Mouse (Mus musculus) forebrain, postnatal 0 days (tissue): ENCODE results near the gene Telo2. TPM values are rescaled to one million over a fixed set of nuclear protein-coding genes. Genes with fewer than 3 reads are reported as not detected.

ENCODE experiments used
- ATAC-seq: fragments of 200-750 bp; cut with Nextera tagmentation; 2 replicates; pipeline ENCODE4 v1.8.0; 2017; ENCODE audit warnings: mild to moderate bottlenecking, moderate library complexity
- DNase-seq: peaks from one replicate; pipeline ENCODE4 v3.0.0-alpha.2; 2015
- H3K27ac ChIP-seq: fragments of 300-500 bp; sonication (generic); 2 replicates; pipeline ENCODE4 v1.5.1; 2014; ENCODE audit warnings: low read depth, mild to moderate bottlenecking, antibody characterized with exemption, low read length, moderate library complexity, mixed read lengths
- H3K27me3 ChIP-seq: fragments of 300-500 bp; sonication (generic); 2 replicates; pipeline ENCODE4 v1.6.1; 2014; ENCODE audit warnings: mild to moderate bottlenecking, low read length, mixed read lengths; ENCODE audit not compliant: insufficient read depth
- H3K36me3 ChIP-seq: fragments of 300-500 bp; sonication (generic); 2 replicates; pipeline ENCODE4 v1.6.1; 2014; ENCODE audit warnings: mild to moderate bottlenecking, moderate library complexity; ENCODE audit not compliant: insufficient read depth
- H3K4me1 ChIP-seq: fragments of 300-500 bp; sonication (generic); 2 replicates; pipeline ENCODE4 v1.6.1; 2014; ENCODE audit warnings: antibody characterized with exemption; ENCODE audit not compliant: insufficient read depth
- H3K4me2 ChIP-seq: fragments of 300-500 bp; sonication (generic); 2 replicates; pipeline ENCODE4 v1.6.1; 2014; ENCODE audit warnings: low read depth, mild to moderate bottlenecking, moderate library complexity
- H3K4me3 ChIP-seq: fragments of 300-500 bp; sonication (generic); 2 replicates; pipeline ENCODE4 v1.5.1; 2014; ENCODE audit warnings: low read depth, low read length, mixed read lengths
- H3K9ac ChIP-seq: fragments of 300-500 bp; sonication (generic); 2 replicates; pipeline ENCODE4 v1.6.1; 2014; ENCODE audit warnings: mild to moderate bottlenecking
- H3K9me3 ChIP-seq: fragments of 300-500 bp; sonication (generic); 2 replicates; pipeline ENCODE4 v1.6.1; 2016; ENCODE audit warnings: low read length
- CTCF ChIP-seq: sonication (generic); IDR thresholded peaks from 2 replicates; pipeline ENCODE4 v1.5.1; 2016; ENCODE audit warnings: antibody characterized with exemption, control low read depth, low read depth
- WGBS: fragments of 180-500 bp; shearing (Covaris S2); extraction: QIAGEN DNeasy Blood & Tissue Kit; methylation state at CpG from one replicate; pipeline ENCODE4 v1.1.7; 2014; 5-methylcytosine and 5-hydroxymethylcytosine counted together
- polyA plus RNA-seq: library from polyadenylated mRNA; unstranded; fragments of >200 nt; fragmentation: Nextera tagmentation; extraction: Ambion mirVana; gene quantifications from 2 replicates; pipeline ENCODE4 v1.2.1, GENCODE M21; 2015
- total RNA-seq: library from RNA; depleted of rRNA; stranded (reverse); fragments of >200 nt; gene quantifications from 2 replicates; pipeline ENCODE4 v1.2.3, GENCODE M21; 2014; rRNA removed

The Telo2 gene
- 51.9 and 92.2 TPM in 2 replicates for total RNA-seq
- 32.4 and 35.6 TPM in 2 replicates for polyA plus RNA-seq

DNA sequence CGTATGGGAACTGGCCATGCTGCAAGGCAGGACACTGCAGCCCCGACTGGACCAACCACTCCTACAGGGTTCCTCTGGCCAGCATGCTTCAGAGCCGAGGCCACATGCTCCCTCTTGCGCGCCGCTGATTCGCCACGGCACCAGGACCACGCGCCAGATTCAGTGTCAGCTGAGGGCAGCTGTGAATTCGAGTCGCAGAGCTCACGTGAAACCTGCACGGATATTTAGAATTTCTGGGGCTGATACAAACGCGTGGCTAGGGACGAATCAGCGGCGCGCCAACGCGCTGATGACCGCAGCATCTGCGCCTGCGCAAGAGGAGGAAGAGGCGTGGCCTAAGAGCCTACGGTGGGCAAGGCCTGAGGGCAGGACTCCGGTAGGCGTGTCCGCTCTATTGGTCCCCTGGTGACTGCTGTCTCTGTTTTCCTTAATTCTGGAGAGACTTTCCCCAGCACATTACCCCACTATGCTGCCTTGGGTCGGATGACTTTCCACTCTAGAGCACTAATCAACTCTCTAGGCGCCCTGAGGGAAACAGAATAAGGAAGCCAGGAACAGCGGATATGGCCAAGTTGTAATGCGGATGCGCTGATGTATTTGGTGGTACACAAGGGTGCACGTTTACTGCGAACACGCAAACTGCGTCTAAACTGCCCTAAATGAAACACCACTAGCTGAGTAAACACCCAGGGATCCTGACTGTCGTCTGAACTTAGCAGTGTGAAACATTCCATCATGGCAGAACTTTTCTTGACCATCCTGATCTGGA is at the start of gene Telo2:
Gene Telo2 (minus strand): TSS at position 304 of the 769 bp plus-strand sequence.
- Histone ChIP-seq H3K27me3 (no peaks in the 10 kb centered on the region), H3K27ac (peak within 1 kb of the TSS; percentile 84), H3K36me3 (peaks cover 3% of the 10 kb centered on the region), H3K4me2 (peak within 1 kb of the TSS; percentile 96), H3K9ac (peak within 1 kb of the TSS; percentile 62), H3K9me3 (no peaks in the 10 kb centered on the region), H3K4me1 (peaks cover 10% of the 10 kb centered on the region; the same call in 1 of the 2 replicates), H3K4me3 (peak within 1 kb of the TSS; percentile 71)
- TF ChIP-seq CTCF = 0 out of 2 replicates have a peak, but pooled peaks have one; percentile 3
- ATAC-seq = peak; percentile 87
- 4% methylated on average over 40 of the region's 40 CpGs for WGBS
- DNase-seq = peak; percentile 96

DNA sequence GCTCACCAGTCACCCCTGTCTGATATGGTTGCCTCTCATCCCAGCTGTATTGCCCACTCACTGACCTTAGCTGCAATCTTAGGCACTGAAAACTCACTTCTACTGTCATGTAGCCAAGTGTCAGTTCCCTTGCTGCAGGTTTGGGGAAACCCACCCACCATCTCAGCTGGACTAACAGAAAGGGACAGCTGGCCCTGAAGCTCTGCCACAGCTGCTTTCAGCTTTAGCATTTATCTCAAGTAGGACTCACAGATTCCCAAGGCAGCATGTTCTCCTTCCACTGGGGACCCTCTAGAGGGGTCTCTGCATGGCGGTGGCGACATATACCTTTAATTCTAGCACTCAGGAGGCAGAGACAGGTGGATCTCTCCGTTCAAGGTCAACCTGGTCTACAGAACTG is 49.0 kb upstream of the Telo2 start:
- WGBS = 87% methylated on average over 3 of the region's 3 CpGs
- no peak for DNase-seq
- no peak for TF ChIP-seq CTCF

DNA sequence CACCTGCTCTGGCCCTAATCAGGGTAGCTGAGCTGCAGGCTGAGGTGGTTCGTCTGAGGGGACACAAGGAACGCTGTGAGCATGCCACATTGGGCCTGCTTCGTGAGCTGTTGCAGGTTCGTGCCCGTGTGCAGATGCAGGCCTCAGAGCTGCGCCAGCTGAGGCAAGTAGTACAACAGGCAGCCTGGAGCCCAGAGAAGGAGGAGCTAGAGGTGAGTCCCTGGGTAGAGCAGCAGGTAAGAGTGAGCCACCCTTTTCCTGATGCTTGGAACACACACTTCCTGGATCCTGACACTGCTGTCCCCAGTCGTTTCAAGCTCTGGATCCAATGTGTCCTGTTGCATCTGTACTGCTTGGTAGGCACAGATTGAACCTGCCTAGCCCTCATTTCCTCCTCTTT is 47.6 kb upstream of the Telo2 start:
- Histone ChIP-seq H3K4me2 (no peak overlapping the region), H3K4me3 (no peak overlapping the region), H3K4me1 (no peaks in the 10 kb centered on the region), H3K27me3 (no peaks in the 10 kb centered on the region), H3K9me3 (no peaks in the 10 kb centered on the region), H3K27ac (no peak overlapping the region), H3K9ac (no peak overlapping the region), H3K36me3 (peaks cover 27% of the 10 kb centered on the region)
- no peak for TF ChIP-seq CTCF
- no peak for DNase-seq
- WGBS = 83% methylated on average over 7 of the region's 7 CpGs
- no peak for ATAC-seq

More for the DNA sequence above, 49.0 kb upstream of the Telo2 start:
- H3K4me2 ChIP-seq = no peak overlapping the region
- no peak overlapping the region for H3K4me3 ChIP-seq
- H3K27me3 ChIP-seq = no peaks in the 10 kb centered on the region
- no peaks in the 10 kb centered on the region for H3K4me1 ChIP-seq
- no peak overlapping the region for H3K9ac ChIP-seq
- H3K27ac ChIP-seq = no peak overlapping the region
- no peaks in the 10 kb centered on the region for H3K9me3 ChIP-seq
- ATAC-seq = no peak
- H3K36me3 ChIP-seq = peaks cover 18% of the 10 kb centered on the region

DNA sequence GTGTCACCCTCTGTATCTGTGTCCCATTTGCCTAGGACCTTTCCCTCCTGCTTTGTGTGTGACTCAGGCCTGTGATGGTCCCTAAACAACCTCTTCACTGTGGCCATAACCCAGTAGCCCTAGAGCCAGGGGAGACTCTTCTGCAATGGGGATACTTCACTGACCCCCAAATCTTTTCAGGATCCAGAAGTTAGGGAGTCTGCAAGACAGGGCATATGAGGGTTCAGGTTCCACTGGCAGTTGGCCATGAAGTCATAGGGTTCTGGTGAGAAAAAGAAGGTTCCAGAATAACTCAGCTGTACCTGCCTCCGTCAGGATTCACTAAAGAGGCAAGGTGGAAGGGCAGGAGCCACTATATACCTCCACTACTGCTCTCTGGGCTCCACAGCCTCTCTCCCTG is 46.4 kb upstream of the Telo2 start, which contains the start of gene Ccdc154:
Gene Ccdc154 (plus strand): TSS at position 301 of the 400 bp plus-strand sequence.
- TF ChIP-seq CTCF = no peak
- Histone ChIP-seq H3K4me3 (no peak within 1 kb of the TSS), H3K9ac (no peak within 1 kb of the TSS), H3K4me1 (no peaks in the 10 kb centered on the region), H3K9me3 (no peaks in the 10 kb centered on the region), H3K27me3 (no peaks in the 10 kb centered on the region), H3K27ac (no peak within 1 kb of the TSS), H3K36me3 (peaks cover 32% of the 10 kb centered on the region), H3K4me2 (no peak within 1 kb of the TSS)
- DNase-seq = no peak
- ATAC-seq = no peak
- WGBS = 92% methylated on average over 1 of the region's 1 CpGs

DNA sequence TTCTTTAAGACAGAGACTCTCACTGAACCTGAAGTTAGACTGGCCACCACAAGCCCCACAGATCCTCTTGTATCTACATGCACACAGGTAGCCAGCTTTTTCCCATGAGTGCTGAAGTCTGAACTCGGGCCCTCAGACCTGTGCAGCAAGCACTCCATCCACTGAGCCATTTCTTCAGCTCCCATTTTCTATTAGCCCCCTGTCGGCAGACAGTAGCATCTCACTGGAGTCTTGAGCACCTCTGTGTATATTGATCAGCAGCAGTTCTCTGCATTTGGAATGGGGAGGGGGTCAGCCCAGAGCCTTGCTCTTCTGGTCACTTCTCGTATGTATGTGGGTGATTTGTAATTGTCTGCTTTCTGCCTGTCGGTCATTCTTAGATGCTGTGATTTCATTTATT is 24.2 kb upstream of the Telo2 start:
- Histone ChIP-seq H3K27me3 (no peaks in the 10 kb centered on the region), H3K4me1 (no peaks in the 10 kb centered on the region), H3K27ac (no peak overlapping the region), H3K9ac (no peak overlapping the region), H3K9me3 (no peaks in the 10 kb centered on the region), H3K4me3 (no peak overlapping the region), H3K4me2 (no peak overlapping the region), H3K36me3 (peaks cover 18% of the 10 kb centered on the region)
- peak; percentile 53 for TF ChIP-seq CTCF
- 74% methylated on average over 4 of the region's 4 CpGs for WGBS
- ATAC-seq (no peak), DNase-seq (no peak)

DNA sequence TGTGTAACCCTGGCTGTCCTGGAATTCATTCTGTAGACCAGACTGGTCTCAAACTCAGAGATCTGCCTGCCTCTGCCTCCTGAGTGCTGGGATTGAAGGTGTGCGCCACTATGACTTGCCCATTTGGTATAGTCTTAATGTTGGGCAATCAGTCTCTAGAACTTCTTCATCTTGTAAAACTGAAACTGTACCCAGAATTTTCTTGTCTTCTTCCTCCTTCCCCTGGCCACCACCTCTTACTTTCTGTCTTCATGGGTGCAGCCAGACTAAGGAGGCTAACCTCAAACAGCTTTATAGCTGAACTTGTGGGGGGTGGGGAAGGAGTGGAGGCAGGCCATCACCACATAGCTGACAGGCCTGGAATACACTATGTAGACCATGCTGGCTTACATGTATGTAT is 23.0 kb upstream of the Telo2 start:
- Histone ChIP-seq H3K4me3 (no peak overlapping the region), H3K27ac (no peak overlapping the region), H3K4me2 (no peak overlapping the region), H3K27me3 (no peaks in the 10 kb centered on the region), H3K9me3 (no peaks in the 10 kb centered on the region), H3K4me1 (peaks cover 9% of the 10 kb centered on the region; the same call in 1 of the 2 replicates), H3K36me3 (peaks cover 9% of the 10 kb centered on the region; the same call in 1 of the 2 replicates), H3K9ac (no peak overlapping the region)
- DNase-seq (no peak), ATAC-seq (no peak)
- TF ChIP-seq CTCF = no peak
- WGBS = 94% methylated on average over 1 of the region's 1 CpGs

DNA sequence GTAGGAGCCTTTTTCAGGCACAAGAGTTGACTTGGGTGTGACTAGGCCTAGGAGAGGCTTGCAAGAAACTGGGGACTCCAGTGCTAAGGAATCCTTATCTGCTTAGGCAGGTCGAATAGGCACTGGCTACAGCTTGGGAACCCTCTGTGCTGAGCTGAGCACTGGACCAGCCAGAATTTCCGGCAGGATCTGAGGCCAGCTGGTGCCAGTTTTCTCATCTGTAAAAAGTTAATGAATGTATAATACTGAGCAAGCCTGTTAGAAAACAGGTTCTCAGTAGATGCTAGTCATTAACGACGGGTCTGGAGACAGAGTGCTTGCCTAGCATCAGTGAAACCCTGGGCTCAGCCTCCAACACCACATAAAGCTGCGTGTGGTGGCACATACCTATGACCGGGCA is 19.9 kb upstream of the Telo2 start:
- DNase-seq = no peak
- no peak for ATAC-seq
- no peak overlapping the region for H3K9ac ChIP-seq
- H3K4me2 ChIP-seq = no peak overlapping the region
- peaks cover 9% of the 10 kb centered on the region; the same call in 1 of the 2 replicates for H3K36me3 ChIP-seq
- 86% methylated on average over 6 of the region's 6 CpGs for WGBS
- H3K4me1 ChIP-seq = peaks cover 9% of the 10 kb centered on the region; the same call in 1 of the 2 replicates
- no peaks in the 10 kb centered on the region for H3K9me3 ChIP-seq
- no peaks in the 10 kb centered on the region for H3K27me3 ChIP-seq
- H3K4me3 ChIP-seq = no peak overlapping the region
- H3K27ac ChIP-seq = no peak overlapping the region
- TF ChIP-seq CTCF = no peak
